Mouse (Mus musculus) cerebellum, adult 11 months (tissue): ENCODE measurements at regions not wholly inside any gene's neighbourhood (a gene's known extent, or its start where the extent isn't known, plus 50 kb on each side); places are given as distances from the start of the nearest gene placed in this dataset.

ENCODE experiments used
- DNase-seq: peaks from one replicate; pipeline ENCODE4 v3.0.0; 2022

GRCm38 (mm10) chr16:30163303-30163702 is 99.1 kb downstream of the Hes1 start:
- no peak for DNase-seq

- no peak for DNase-seq
These were observed 101.5 kb downstream of the Hes1 start for GRCm38 (mm10) chr16:30165667-30166180.

GRCm38 (mm10) chr16:30171381-30172079 is 95.8 kb downstream of the Cpn2 start:
- DNase-seq, result peak; percentile 24

- no peak for DNase-seq
These were observed 95.1 kb downstream of the Cpn2 start for GRCm38 (mm10) chr16:30172136-30172731.

GRCm38 (mm10) chr16:30172798-30173202 is 94.5 kb downstream of the Cpn2 start:
- DNase-seq, result no peak

- DNase-seq, result no peak
These were observed 93.1 kb downstream of the Cpn2 start for GRCm38 (mm10) chr16:30173953-30174874.

GRCm38 (mm10) chr16:30176306-30176705 is 91.0 kb downstream of the Cpn2 start:
- no peak for DNase-seq

GRCm38 (mm10) chr16:30177769-30178168 is 89.5 kb downstream of the Cpn2 start:
- no peak for DNase-seq

GRCm38 (mm10) chr16:30178596-30178995 is 88.7 kb downstream of the Cpn2 start:
- DNase-seq, result no peak

GRCm38 (mm10) chr16:30179504-30179976 is 87.8 kb downstream of the Cpn2 start:
- no peak for DNase-seq

GRCm38 (mm10) chr16:30181116-30181515 is 86.2 kb downstream of the Cpn2 start:
- DNase-seq, result no peak

GRCm38 (mm10) chr16:30184591-30185265 is 82.6 kb downstream of the Cpn2 start:
- no peak for DNase-seq

GRCm38 (mm10) chr16:30185707-30186106 is 81.6 kb downstream of the Cpn2 start:
- no peak for DNase-seq

GRCm38 (mm10) chr16:30186201-30186700 is 81.0 kb downstream of the Cpn2 start:
- no peak for DNase-seq

- DNase-seq, result no peak
These were observed 80.5 kb downstream of the Cpn2 start for GRCm38 (mm10) chr16:30186701-30187270.

GRCm38 (mm10) chr16:30187400-30187799 is 79.9 kb downstream of the Cpn2 start:
- no peak for DNase-seq

GRCm38 (mm10) chr16:30187907-30188414 is 79.3 kb downstream of the Cpn2 start:
- peak; percentile 91 for DNase-seq

- peak; percentile 62 for DNase-seq
These were observed 78.4 kb downstream of the Cpn2 start for GRCm38 (mm10) chr16:30188769-30189430.

GRCm38 (mm10) chr16:30190351-30190750 is 76.9 kb downstream of the Cpn2 start:
- DNase-seq, result no peak

GRCm38 (mm10) chr16:30190935-30191514 is 76.3 kb downstream of the Cpn2 start:
- no peak for DNase-seq
